Mouse (Mus musculus): ENCODE measurements around the gene Paxip1. TPM values are rescaled to one million over a fixed set of nuclear protein-coding genes. Genes with fewer than 3 reads are reported as not detected.
A peak's percentile ranks its signal among the peaks of the same experiment; 100 is the strongest.

The Paxip1 gene
- polyA plus RNA-seq, 1 experiment from 2014 or later = 30.1 TPM

DNA sequence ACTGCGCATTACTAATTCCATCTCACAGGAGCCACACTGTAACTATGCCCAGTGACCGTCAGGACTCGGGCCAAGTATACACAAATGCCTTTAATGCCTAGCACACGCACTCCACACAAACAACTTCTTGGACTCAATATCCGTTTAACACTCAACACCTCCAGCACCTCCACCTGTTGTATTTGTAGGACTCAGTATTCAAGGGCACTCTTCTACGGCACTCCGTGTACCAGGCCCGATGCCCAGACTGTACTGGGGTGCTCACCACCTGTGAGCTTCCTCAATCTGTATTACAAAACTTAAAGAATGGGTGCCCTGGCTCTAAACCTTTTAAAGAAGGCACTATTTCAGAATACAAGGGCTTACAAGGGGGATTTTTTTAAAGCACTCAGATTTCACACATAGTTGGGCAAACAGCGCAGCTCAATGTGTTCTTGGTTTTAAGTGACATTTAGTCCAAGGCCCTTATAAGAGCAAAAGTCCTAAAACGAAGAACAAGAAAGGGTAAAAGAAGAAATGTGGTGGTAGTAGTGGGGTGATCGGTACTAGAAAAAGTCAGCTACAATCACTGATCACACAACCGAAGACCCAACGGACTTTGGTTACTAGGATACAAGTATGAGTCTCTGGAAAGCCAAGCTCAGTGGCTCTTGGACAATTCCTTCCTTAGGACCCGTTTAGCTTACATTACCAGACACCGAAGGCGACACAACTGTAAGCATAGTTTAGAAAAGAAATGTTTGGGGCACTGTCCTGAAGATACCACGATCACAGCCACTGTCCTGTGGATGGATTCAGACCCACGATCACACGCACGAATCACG is 1.2 kb downstream of the Paxip1 start:
- H3K4me1 ChIP-seq (replicated peaks) = peaks cover 29% of the 10 kb centered on the region
- peak overlapping the region; percentile 67 for H3K9ac ChIP-seq
- H3K4me3 ChIP-seq = peak overlapping the region; percentile 71
- 29% methylated on average over 21 of the region's 21 CpGs for WGBS
- no peaks in the 10 kb centered on the region for H3K9me3 ChIP-seq
- H3K4me2 ChIP-seq = peak overlapping the region; percentile 79
- H3K27me3 ChIP-seq = no peaks in the 10 kb centered on the region
- peaks cover 30% of the 10 kb centered on the region for H3K36me3 ChIP-seq
- no peak for ATAC-seq (ENCODE audit: low FRiP score, low read depth)
- peak overlapping the region; percentile 98 for H3K27ac ChIP-seq (replicated peaks)

DNA sequence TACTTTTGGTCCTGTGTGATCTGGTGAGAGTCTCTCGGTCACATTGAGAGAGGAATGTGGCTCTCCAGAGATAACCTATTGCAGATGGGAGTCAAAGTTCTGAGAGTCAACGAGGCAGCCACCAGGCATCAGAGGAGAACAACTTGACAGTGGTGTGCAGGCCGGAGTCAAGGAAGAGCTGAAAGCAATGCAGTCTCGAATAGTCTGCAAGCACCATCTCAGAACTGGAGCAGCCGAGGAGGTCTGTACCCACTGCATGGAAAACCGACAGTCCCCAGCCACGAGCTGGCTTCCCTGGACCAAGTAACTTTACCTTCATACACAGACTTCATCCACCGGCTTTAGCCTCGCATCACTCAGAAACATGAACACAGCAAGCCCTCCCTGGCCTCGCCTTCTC is 1.9 kb downstream of the Paxip1 start:
- peak overlapping the region; percentile 79 for H3K4me2 ChIP-seq
- peak overlapping the region; percentile 67; the same call in 1 of the 2 replicates for H3K9ac ChIP-seq
- no peak overlapping the region for H3K27ac ChIP-seq (replicated peaks)
- peak overlapping the region; percentile 71 for H3K4me3 ChIP-seq
- peaks cover 29% of the 10 kb centered on the region for H3K4me1 ChIP-seq (replicated peaks)
- H3K27me3 ChIP-seq = no peaks in the 10 kb centered on the region
- H3K36me3 ChIP-seq = peaks cover 37% of the 10 kb centered on the region
- H3K9me3 ChIP-seq = no peaks in the 10 kb centered on the region
- no peak for ATAC-seq (ENCODE audit: low FRiP score, low read depth)
- 83% methylated on average over 10 of the region's 10 CpGs for WGBS

DNA sequence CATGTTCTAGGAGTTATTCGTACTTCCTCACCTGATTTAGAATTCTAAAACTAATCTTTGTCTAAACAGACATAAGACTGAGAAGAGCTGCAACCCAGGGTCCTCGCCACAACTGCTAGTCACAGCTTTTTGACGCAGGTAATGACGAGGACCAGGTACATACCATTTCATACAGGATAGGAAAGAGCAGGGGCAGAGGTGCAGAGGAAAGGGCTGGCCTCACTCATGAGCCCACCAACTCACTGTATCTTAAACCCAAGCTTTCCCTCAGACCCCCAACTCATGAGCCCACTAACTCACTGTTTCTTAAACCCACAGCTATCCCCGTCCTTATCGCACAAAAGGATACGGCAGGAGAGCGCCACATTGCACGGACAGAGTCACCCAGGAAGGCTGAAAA is 8.1 kb downstream of the Paxip1 start:
- no peak overlapping the region for H3K27ac ChIP-seq (replicated peaks)
- ATAC-seq (ENCODE audit: low FRiP score, low read depth) = no peak
- H3K36me3 ChIP-seq = peaks cover 72% of the 10 kb centered on the region
- 95% methylated on average over 9 of the region's 9 CpGs for WGBS
- H3K4me1 ChIP-seq (replicated peaks) = no peaks in the 10 kb centered on the region
- H3K4me3 ChIP-seq = no peak overlapping the region
- H3K27me3 ChIP-seq = no peaks in the 10 kb centered on the region
- no peaks in the 10 kb centered on the region for H3K9me3 ChIP-seq
- no peak overlapping the region for H3K9ac ChIP-seq
- H3K4me2 ChIP-seq = no peak overlapping the region

DNA sequence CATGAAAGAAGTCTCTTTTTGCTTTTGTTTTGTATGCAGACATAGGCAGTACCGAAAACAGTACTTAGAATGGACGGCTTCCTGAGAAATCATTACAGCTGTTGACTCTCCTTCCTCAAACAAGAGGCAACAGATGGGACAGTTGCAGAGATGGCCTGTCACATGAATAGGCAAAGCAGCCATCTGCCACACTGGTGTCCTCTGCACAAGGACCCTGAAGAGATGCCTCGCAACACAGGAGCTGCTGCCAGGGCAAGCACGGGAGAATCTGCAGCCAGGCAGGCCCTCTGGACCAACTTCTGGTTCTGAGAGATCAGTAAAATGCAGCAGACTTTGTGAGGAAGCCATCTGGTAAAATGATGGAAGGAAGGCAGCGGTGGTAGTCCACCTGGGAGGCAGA is 23.5 kb downstream of the Paxip1 start:
- Histone ChIP-seq H3K4me1 (replicated peaks) (0 out of 2 replicates have a peak, but pooled peaks cover 3% of the 10 kb centered on the region), H3K9ac (no peak overlapping the region), H3K4me2 (no peak overlapping the region), H3K9me3 (no peaks in the 10 kb centered on the region), H3K27ac (replicated peaks) (0 out of 2 replicates have a peak overlapping the region, but pooled peaks have one; percentile 25), H3K4me3 (no peak overlapping the region), H3K36me3 (peaks cover 54% of the 10 kb centered on the region), H3K27me3 (no peaks in the 10 kb centered on the region)
- ATAC-seq (ENCODE audit: low FRiP score, low read depth) = no peak
- WGBS = 47% methylated on average over 5 of the region's 5 CpGs

DNA sequence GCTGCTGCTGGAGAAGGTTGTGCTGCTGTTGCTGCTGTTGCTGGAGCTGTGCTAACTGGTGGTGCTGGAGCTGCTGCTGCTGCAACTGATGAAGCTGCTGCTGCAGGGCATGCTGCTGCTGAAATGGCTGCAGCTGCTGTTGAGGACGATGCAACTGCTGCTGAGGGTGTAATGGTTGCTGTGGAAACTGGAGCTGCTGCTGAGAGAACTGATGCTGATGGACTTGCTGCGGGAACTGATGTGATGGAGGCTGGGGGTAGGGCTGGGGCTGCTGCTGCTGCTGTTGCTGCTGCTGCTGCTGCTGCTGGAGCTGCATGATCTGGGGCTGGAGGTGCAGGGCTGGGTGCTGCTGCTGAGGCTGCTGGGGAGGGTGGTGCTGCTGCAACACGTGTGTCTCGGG is 25.7 kb downstream of the Paxip1 start:
- no peak for ATAC-seq (ENCODE audit: low FRiP score, low read depth)
- 62% methylated on average over 4 of the region's 4 CpGs for WGBS
- Histone ChIP-seq H3K9me3 (no peaks in the 10 kb centered on the region), H3K4me3 (no peak overlapping the region), H3K27ac (replicated peaks) (no peak overlapping the region), H3K9ac (no peak overlapping the region), H3K4me2 (no peak overlapping the region), H3K36me3 (peaks cover 40% of the 10 kb centered on the region), H3K27me3 (no peaks in the 10 kb centered on the region), H3K4me1 (replicated peaks) (0 out of 2 replicates have a peak, but pooled peaks cover 3% of the 10 kb centered on the region)

DNA sequence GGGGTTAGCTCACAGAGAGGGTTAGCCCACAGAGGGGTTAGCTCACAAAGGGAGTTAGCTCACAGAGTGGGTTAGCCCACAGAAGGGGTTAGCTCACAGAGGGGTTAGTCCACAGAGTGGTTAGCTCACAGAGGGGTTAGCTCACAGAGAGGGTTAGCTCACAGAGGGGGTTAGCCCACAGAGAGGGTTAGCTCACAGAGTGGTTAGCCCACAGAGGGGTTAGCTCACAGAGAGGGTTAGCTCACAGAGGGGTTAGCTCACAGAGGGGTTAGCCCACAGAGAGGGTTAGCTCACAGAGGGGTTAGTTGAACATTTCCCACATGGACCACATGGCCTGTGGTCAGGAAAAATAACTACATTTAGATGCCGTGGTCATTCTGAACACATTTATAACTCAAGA is 46.5 kb downstream of the Paxip1 start:
- Histone ChIP-seq H3K4me2 (no peak overlapping the region), H3K4me1 (replicated peaks) (no peaks in the 10 kb centered on the region), H3K9ac (no peak overlapping the region), H3K27me3 (no peaks in the 10 kb centered on the region), H3K4me3 (no peak overlapping the region), H3K9me3 (no peaks in the 10 kb centered on the region), H3K27ac (replicated peaks) (no peak overlapping the region), H3K36me3 (peaks cover 65% of the 10 kb centered on the region)
- 100% methylated on average over 1 of the region's 1 CpGs for WGBS
- no peak for ATAC-seq (ENCODE audit: low FRiP score, low read depth)

DNA sequence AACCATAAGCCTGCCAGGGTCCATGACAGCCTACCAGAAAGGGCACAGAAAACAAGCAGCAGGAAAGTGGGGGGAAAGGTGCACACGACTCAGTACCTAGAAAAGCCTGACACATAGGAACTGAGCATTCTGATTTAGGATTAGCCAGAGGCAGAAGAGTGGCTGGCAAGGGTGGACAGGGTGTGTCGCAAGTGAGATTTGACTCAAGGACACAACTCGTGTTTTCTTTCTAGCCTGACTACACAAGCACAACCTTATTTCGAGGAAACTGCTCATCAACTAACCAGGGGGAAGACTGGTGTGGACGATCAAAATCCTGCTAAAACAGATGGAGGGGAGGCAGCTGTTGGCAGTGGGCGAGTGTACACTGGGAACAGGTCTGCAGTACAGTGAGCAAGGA is 52.3 kb downstream of the Paxip1 start:
- 92% methylated on average over 6 of the region's 6 CpGs for WGBS
- no peak overlapping the region for H3K27ac ChIP-seq (replicated peaks)

DNA sequence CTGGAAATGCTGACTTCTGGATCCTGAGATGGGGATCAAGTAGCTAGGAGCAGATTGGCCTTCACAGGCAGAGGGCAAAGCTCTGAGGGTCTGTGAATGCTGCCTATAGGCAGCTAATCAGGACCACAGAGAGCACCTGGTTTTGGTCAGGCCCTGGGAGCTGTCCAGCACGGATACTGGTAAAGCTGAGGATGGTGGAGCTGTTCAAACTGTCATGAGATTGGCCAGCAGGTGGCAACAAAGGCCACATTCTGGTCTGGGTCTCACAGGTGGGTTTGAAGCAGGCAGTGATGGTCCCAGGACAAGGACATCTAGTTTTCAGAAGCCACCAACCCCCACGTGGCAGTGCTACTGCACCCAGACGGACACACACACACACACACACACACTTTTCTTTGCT is 54.3 kb downstream of the Paxip1 start:
- Histone ChIP-seq H3K27me3 (no peaks in the 10 kb centered on the region), H3K4me2 (no peak overlapping the region), H3K9me3 (no peaks in the 10 kb centered on the region), H3K4me3 (no peak overlapping the region), H3K4me1 (replicated peaks) (0 out of 2 replicates have a peak, but pooled peaks cover 3% of the 10 kb centered on the region), H3K36me3 (peaks cover 9% of the 10 kb centered on the region), H3K27ac (replicated peaks) (no peak overlapping the region), H3K9ac (no peak overlapping the region)
- 8% methylated on average over 3 of the region's 3 CpGs for WGBS
- ATAC-seq (ENCODE audit: low FRiP score, low read depth) = 0 out of 2 replicates have a peak, but pooled peaks have one; percentile 32

More for the DNA sequence above, 52.3 kb downstream of the Paxip1 start:
- Histone ChIP-seq H3K4me3 (no peak overlapping the region), H3K36me3 (peaks cover 29% of the 10 kb centered on the region), H3K9ac (no peak overlapping the region), H3K9me3 (no peaks in the 10 kb centered on the region), H3K4me1 (replicated peaks) (no peaks in the 10 kb centered on the region), H3K4me2 (no peak overlapping the region), H3K27me3 (no peaks in the 10 kb centered on the region)
- ATAC-seq (ENCODE audit: low FRiP score, low read depth) = no peak

DNA sequence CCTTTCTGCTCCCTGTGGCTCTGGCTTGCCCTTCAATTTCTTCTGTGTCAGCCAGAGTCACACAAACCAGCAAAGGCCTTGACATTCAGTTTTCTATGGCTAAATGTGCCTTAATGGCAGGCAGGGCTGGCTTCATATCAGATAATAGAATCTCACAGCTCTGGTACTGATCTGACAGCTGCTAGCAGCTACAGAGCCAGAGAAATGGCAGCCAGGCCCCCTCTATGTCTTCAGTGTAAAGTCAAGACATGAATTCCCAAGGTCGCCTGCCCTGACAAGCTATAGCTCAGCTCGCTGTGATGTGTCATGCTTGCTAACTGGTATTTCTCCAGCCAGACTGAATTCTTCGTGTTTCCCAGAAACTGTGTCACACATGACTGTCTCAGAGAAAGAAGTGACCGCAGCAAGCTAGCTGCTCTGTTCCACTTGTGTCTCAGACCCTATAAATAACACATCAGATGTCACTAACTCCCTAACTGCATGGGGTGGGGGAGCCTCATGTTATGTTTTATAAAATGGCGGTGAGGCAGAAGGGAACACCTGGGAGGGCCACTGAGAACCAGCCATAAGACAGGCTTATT is 59.1 kb downstream of the Paxip1 start:
- H3K4me1 ChIP-seq (replicated peaks) = 0 out of 2 replicates have a peak, but pooled peaks cover 9% of the 10 kb centered on the region
- ATAC-seq (ENCODE audit: low FRiP score, low read depth) = 0 out of 2 replicates have a peak, but pooled peaks have one; percentile 27
- WGBS = 60% methylated on average over 5 of the region's 5 CpGs

DNA sequence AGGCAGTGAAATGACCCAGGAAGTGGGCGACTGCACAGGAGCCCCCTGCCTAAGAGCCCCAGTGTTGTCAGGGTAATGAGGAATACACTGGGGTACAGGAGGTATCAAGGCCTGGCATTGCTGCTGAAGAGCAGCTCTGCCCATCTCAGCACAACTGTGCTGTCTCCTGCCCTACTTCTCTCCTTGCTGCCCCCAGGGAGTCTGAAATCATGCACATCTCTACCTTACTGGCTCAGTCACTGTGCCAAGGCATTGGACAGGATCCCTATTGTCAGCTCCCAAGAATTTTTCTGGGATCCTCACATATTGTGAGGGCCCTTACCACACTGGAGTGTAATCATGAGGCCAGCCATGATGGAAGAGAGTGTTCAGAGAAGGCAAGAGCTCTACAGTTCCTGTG is 60.1 kb downstream of the Paxip1 start:
- no peak overlapping the region for H3K4me2 ChIP-seq
- H3K27me3 ChIP-seq = no peaks in the 10 kb centered on the region
- no peak for ATAC-seq (ENCODE audit: low FRiP score, low read depth)
- WGBS = 59% methylated on average over 1 of the region's 1 CpGs
- H3K4me1 ChIP-seq (replicated peaks) = 0 out of 2 replicates have a peak, but pooled peaks cover 9% of the 10 kb centered on the region
- peaks cover 11% of the 10 kb centered on the region; the same call in 1 of the 2 replicates for H3K36me3 ChIP-seq
- no peak overlapping the region for H3K9ac ChIP-seq
- no peak overlapping the region for H3K4me3 ChIP-seq
- no peaks in the 10 kb centered on the region for H3K9me3 ChIP-seq
- no peak overlapping the region for H3K27ac ChIP-seq (replicated peaks)

More for the DNA sequence above, 59.1 kb downstream of the Paxip1 start:
- Histone ChIP-seq H3K4me3 (no peak overlapping the region), H3K9me3 (no peaks in the 10 kb centered on the region), H3K36me3 (peaks cover 7% of the 10 kb centered on the region; the same call in 1 of the 2 replicates), H3K27me3 (no peaks in the 10 kb centered on the region), H3K9ac (no peak overlapping the region), H3K27ac (replicated peaks) (peak overlapping the region; percentile 11), H3K4me2 (no peak overlapping the region)

DNA sequence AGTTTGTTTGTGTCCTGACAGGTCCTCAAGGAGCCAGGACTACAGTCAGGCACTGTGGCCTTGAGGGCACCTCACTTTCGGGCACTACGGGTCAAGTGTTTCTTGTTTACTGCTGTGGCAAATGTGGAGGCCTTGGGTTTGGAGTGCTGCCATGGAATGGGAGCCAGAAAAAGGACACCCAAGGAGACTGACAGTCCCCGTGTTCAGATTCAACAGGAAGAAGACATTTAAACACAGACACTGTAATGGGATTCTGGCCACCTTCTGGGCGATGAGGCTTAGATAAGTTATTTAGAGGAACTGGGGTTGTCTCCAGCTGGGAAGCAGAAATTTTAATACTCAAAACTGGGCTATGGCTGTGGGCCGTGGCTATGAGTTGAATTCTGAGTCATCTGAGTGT is 60.8 kb downstream of the Paxip1 start:
- no peak for ATAC-seq (ENCODE audit: low FRiP score, low read depth)
- Histone ChIP-seq H3K9me3 (no peaks in the 10 kb centered on the region), H3K36me3 (peaks cover 18% of the 10 kb centered on the region), H3K9ac (no peak overlapping the region), H3K27me3 (no peaks in the 10 kb centered on the region), H3K27ac (replicated peaks) (no peak overlapping the region), H3K4me3 (no peak overlapping the region), H3K4me1 (replicated peaks) (0 out of 2 replicates have a peak, but pooled peaks cover 9% of the 10 kb centered on the region), H3K4me2 (no peak overlapping the region)
- WGBS = 71% methylated on average over 5 of the region's 5 CpGs

DNA sequence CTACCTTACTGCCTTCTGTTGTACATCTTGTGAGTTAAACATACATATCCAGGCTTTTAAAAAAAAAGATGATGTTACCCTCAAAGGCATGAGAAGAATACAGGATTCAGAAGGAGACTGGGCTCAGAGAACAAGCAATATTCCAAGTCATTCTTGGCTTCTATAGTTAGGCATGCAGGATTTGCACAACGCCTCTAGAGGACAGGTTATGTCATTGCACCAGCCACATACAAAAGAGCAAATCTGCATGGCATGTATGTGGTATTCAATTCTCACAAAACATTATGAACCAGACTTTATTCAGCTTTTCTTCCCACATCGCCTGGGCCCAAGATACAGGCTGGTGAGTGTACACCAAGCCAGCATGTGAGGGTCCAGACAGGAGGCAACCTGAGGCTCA is 67.0 kb downstream of the Paxip1 start:
- no peak overlapping the region for H3K9ac ChIP-seq
- no peak for ATAC-seq (ENCODE audit: low FRiP score, low read depth)
- WGBS = 36% methylated on average over 2 of the region's 2 CpGs
- no peaks in the 10 kb centered on the region for H3K27me3 ChIP-seq
- H3K4me2 ChIP-seq = no peak overlapping the region
- peaks cover 26% of the 10 kb centered on the region for H3K36me3 ChIP-seq
- no peak overlapping the region for H3K4me3 ChIP-seq
- no peaks in the 10 kb centered on the region for H3K4me1 ChIP-seq (replicated peaks)
- no peaks in the 10 kb centered on the region for H3K9me3 ChIP-seq
- H3K27ac ChIP-seq (replicated peaks) = no peak overlapping the region

Data from hindbrain, embryonic 15.5 days (tissue).